Mouse (Mus musculus): ENCODE results near the gene Gm49358.

Gm49358 gene

DNA sequence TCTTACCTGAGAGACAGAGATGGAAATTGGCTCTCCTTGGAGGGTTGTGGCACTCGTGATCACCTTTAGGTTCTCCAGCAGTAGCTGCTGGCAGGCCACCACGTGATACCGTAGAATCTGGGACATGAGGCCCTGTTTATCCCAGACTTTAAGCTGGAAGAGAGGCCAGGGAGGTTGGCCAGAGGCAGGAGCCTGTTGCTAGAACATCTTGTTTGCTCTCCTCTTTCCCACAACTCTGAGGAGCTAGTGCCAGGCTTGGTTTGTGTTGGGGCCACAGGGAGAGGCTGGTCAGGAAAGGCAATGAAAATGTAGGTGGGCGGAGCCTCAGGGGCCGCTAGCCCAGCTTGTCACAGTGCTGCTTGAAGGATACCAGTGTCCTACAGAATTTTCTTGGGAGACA is 108.8 kb downstream of the Gm49358 start:
- DNase-seq (ENCODE audit: low read depth): no peak

DNA sequence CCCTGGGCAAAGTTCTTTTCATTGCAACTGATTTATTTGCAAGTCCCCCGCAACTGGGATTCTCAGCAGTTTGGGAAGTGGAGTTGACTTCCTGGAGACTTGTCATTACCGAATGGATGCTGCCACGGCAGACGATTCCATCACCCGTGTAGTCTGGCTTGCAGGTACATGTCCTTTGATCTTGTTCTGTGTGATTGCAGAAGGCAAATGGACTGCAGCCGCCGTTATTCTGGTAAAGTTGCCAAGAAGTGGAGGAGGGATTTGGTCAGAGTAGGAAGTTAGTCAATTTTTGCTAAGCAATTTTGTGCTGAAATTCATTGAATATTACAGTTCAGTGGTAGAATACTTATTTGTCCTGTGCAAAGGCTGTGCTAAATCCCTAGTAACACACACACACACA is 114.9 kb downstream of the Gm49358 start:
- no peak for DNase-seq (ENCODE audit: low read depth)

DNA sequence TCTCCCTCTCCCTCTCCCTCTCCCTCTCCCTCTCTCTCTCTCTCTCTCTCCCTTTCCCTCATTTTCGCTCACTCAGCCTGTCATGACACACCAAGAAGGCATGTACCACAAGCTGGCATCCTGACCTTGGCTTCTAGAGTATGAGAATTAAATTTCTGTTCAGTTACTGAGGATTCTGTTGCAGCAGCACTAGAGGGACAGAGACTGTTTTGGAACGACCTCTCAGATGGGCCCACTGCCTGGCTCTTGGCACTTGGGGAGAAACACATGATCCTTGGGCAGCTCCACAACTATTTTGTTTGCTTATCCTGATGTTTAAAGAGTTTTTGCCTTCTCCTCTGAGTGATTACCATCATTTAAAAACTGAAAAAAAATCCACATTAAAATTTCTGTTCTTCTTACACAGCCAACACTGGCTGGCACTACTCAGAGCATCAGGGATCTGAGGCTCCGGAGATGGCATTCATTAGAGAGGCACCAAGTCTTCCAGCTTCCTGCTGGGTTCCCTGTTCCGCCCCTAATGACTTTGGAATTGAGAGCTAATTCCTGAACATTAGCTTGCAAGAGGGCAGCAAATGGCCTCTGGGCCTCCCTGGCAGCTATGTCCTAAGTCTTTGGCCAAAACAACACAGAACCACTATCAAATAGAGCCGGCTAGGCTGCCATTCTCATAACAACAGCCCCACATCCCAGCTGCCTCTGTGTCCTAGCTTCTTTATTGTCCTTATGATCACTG is 116.5 kb downstream of the Gm49358 start:
- no peak for DNase-seq (ENCODE audit: low read depth)

DNA sequence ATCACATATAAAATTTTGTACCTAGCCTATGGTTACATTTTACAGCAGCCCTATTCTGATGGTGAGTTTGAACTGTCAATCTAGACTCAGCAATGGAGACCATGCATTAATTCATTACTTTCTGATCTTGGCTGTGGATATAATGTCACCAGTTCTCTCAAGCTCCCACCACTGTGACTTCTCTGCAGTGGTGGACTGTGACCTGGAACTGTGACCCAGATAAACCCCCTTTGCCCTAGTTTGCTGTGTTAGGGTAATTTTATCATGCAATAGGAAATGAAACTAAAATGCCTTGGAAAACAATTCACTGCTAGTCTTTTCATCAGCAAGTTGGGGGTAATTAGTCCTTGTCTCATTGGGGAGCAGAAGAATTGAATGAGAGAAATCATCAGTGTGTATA is 117.7 kb downstream of the Gm49358 start:
- DNase-seq (ENCODE audit: low read depth): no peak
